Mouse (Mus musculus): Measurements from ENCODE around the gene Spock2. TPM values are rescaled to one million over a fixed set of nuclear protein-coding genes. Genes with fewer than 3 reads are reported as not detected.
A peak's percentile ranks its signal among the peaks of the same experiment; 100 is the strongest.

Gene Spock2
- 0.01 and 0.03 TPM in 2 replicates for polyA plus RNA-seq (2012)

- Histone ChIP-seq H3K9me3 (ENCODE audit: control insufficient read depth, low read length) (peaks cover 4% of the 10 kb centered on the region; the same call in 1 of the 2 replicates), H3K4me3 (replicated peaks) (no peak within 1 kb of the TSS), H3K4me1 (ENCODE audit: control insufficient read depth) (peaks cover 10% of the 10 kb centered on the region), H3K36me3 (ENCODE audit: control insufficient read depth) (no peaks in the 10 kb centered on the region), H3K27me3 (ENCODE audit: control insufficient read depth) (peaks cover 71% of the 10 kb centered on the region)
- TF ChIP-seq GATA1 (IDR thresholded peaks at IDR 0.05; ENCODE audit: low read length) (no peak), TAL1 (IDR thresholded peaks at IDR 0.05; ENCODE audit: low read length) (no peak)
These were observed at the start of gene Spock2 for GRCm38 (mm10) chr10:60106146-60106530. Gene Spock2, plus strand, starts transcription at chr10:60106219.

GRCm38 (mm10) chr10:60062173-60062572 lies 43.8 kb upstream of the Spock2 start:
- H3K36me3 ChIP-seq (ENCODE audit: control insufficient read depth) = peaks cover 10% of the 10 kb centered on the region
- no peaks in the 10 kb centered on the region for H3K27me3 ChIP-seq (ENCODE audit: control insufficient read depth)
- H3K9me3 ChIP-seq (ENCODE audit: control insufficient read depth, low read length) = peaks cover 5% of the 10 kb centered on the region
- H3K4me3 ChIP-seq (replicated peaks) = no peak overlapping the region
- H3K4me1 ChIP-seq (ENCODE audit: control insufficient read depth) = no peaks in the 10 kb centered on the region
- TF ChIP-seq GATA1 (IDR thresholded peaks at IDR 0.05; ENCODE audit: low read length) (no peak), TAL1 (IDR thresholded peaks at IDR 0.05; ENCODE audit: low read length) (no peak)

DNA sequence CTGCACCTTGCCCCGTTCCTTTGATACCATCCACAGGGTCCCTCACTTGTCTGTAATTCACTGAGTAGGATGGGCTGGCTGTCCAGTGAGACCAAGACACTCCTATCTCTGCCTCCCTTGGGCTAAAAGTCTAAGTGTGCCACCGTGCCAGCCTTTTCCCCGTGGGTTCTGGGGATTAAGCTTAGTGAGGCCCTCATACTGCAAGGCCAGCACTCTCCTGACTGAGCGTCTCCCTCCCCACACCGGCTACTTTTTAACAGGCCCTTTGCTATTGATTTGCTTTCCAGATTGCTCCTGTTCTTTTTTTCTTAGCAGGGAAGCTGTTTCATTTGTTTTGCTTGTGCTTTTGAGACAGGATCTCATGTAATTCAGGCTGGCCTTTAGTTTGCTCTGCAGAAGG lies 43.1 kb upstream of the Spock2 start:
- H3K9me3 ChIP-seq (ENCODE audit: control insufficient read depth, low read length) = no peaks in the 10 kb centered on the region
- H3K4me1 ChIP-seq (ENCODE audit: control insufficient read depth) = no peaks in the 10 kb centered on the region
- H3K36me3 ChIP-seq (ENCODE audit: control insufficient read depth) = peaks cover 10% of the 10 kb centered on the region
- TF ChIP-seq TAL1 (IDR thresholded peaks at IDR 0.05; ENCODE audit: low read length) (no peak), GATA1 (IDR thresholded peaks at IDR 0.05; ENCODE audit: low read length) (no peak)
- H3K4me3 ChIP-seq (replicated peaks) = no peak overlapping the region
- H3K27me3 ChIP-seq (ENCODE audit: control insufficient read depth) = no peaks in the 10 kb centered on the region

- Histone ChIP-seq H3K36me3 (ENCODE audit: control insufficient read depth) (peaks cover 11% of the 10 kb centered on the region), H3K9me3 (ENCODE audit: control insufficient read depth, low read length) (no peaks in the 10 kb centered on the region), H3K4me3 (replicated peaks) (no peak overlapping the region), H3K4me1 (ENCODE audit: control insufficient read depth) (no peaks in the 10 kb centered on the region), H3K27me3 (ENCODE audit: control insufficient read depth) (no peaks in the 10 kb centered on the region)
- TF ChIP-seq GATA1 (IDR thresholded peaks at IDR 0.05; ENCODE audit: low read length) (no peak), TAL1 (IDR thresholded peaks at IDR 0.05; ENCODE audit: low read length) (no peak)
These were observed 39.5 kb upstream of the Spock2 start for GRCm38 (mm10) chr10:60066524-60066923.

DNA sequence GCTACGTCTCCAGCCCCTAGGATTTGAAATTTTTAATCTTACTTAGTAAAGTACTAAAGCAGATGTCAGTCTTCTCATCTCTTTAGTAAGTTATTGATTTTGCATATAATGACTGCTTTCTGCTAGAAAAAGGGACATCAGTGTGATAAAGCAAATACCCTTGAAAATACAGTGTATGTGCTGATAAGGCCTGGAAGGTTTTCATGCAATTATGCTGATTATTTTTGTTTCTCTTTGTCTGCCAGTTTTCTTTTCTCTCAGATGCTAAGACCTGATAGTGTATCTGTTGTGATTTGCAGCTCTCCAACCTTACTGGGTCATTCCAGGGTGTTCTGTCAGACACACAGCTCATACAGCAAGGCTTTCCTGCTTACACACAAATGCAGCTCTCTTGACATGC lies 30.9 kb upstream of the Spock2 start:
- Histone ChIP-seq H3K4me3 (replicated peaks) (no peak overlapping the region), H3K27me3 (ENCODE audit: control insufficient read depth) (no peaks in the 10 kb centered on the region), H3K9me3 (ENCODE audit: control insufficient read depth, low read length) (no peaks in the 10 kb centered on the region), H3K36me3 (ENCODE audit: control insufficient read depth) (peaks cover 5% of the 10 kb centered on the region), H3K4me1 (ENCODE audit: control insufficient read depth) (peaks cover 49% of the 10 kb centered on the region)
- TF ChIP-seq GATA1 (IDR thresholded peaks at IDR 0.05; ENCODE audit: low read length) (no peak), TAL1 (IDR thresholded peaks at IDR 0.05; ENCODE audit: low read length) (no peak)

DNA sequence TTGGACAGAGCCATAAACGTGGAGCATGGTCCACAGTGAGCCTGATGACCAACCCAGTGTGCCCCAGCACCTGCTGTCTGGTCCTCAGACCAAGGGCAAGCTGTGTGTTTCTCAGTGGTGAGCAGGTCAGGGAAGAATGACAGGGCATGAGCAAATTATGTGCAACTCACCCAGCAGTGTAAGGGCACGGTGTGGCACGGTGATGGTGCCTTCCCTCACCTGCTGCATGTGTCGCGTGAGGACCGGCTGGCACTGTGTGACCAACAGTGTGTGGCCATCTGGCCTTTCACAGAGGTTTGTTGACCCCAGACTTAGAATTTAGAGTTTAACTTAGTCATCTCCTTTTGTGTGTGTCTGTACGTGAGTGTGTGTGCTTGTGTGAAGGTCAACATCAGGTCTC lies 28.8 kb upstream of the Spock2 start:
- peaks cover 68% of the 10 kb centered on the region for H3K4me1 ChIP-seq (ENCODE audit: control insufficient read depth)
- TF ChIP-seq GATA1 (IDR thresholded peaks at IDR 0.05; ENCODE audit: low read length) = no peak
- no peak for TF ChIP-seq TAL1 (IDR thresholded peaks at IDR 0.05; ENCODE audit: low read length)
- H3K9me3 ChIP-seq (ENCODE audit: control insufficient read depth, low read length) = no peaks in the 10 kb centered on the region
- peaks cover 5% of the 10 kb centered on the region for H3K36me3 ChIP-seq (ENCODE audit: control insufficient read depth)
- peak overlapping the region; percentile 58 for H3K4me3 ChIP-seq (replicated peaks)
- no peaks in the 10 kb centered on the region for H3K27me3 ChIP-seq (ENCODE audit: control insufficient read depth)

GRCm38 (mm10) chr10:60077736-60078560 lies 28.1 kb upstream of the Spock2 start:
- no peaks in the 10 kb centered on the region for H3K27me3 ChIP-seq (ENCODE audit: control insufficient read depth)
- no peaks in the 10 kb centered on the region for H3K9me3 ChIP-seq (ENCODE audit: control insufficient read depth, low read length)
- H3K36me3 ChIP-seq (ENCODE audit: control insufficient read depth) = peaks cover 5% of the 10 kb centered on the region
- TF ChIP-seq TAL1 (IDR thresholded peaks at IDR 0.05; ENCODE audit: low read length) (peak; percentile 37; the same call in 1 of the 3 replicates), GATA1 (IDR thresholded peaks at IDR 0.05; ENCODE audit: low read length) (no peak; the same call in 1 of the 2 replicates)
- peak overlapping the region; percentile 58 for H3K4me3 ChIP-seq (replicated peaks)
- peaks cover 74% of the 10 kb centered on the region for H3K4me1 ChIP-seq (ENCODE audit: control insufficient read depth)

GRCm38 (mm10) chr10:60078561-60078917 lies 27.5 kb upstream of the Spock2 start:
- Histone ChIP-seq H3K27me3 (ENCODE audit: control insufficient read depth) (no peaks in the 10 kb centered on the region), H3K9me3 (ENCODE audit: control insufficient read depth, low read length) (no peaks in the 10 kb centered on the region), H3K4me1 (ENCODE audit: control insufficient read depth) (peaks cover 76% of the 10 kb centered on the region), H3K4me3 (replicated peaks) (peak overlapping the region; percentile 58), H3K36me3 (ENCODE audit: control insufficient read depth) (peaks cover 5% of the 10 kb centered on the region)
- TF ChIP-seq GATA1 (IDR thresholded peaks at IDR 0.05; ENCODE audit: low read length) = peak; percentile 68
- peak; percentile 79 for TF ChIP-seq TAL1 (IDR thresholded peaks at IDR 0.05; ENCODE audit: low read length)

GRCm38 (mm10) chr10:60080171-60080570 lies 25.8 kb upstream of the Spock2 start:
- H3K36me3 ChIP-seq (ENCODE audit: control insufficient read depth) = peaks cover 5% of the 10 kb centered on the region
- H3K27me3 ChIP-seq (ENCODE audit: control insufficient read depth) = no peaks in the 10 kb centered on the region
- no peak overlapping the region for H3K4me3 ChIP-seq (replicated peaks)
- H3K9me3 ChIP-seq (ENCODE audit: control insufficient read depth, low read length) = no peaks in the 10 kb centered on the region
- H3K4me1 ChIP-seq (ENCODE audit: control insufficient read depth) = peaks cover 79% of the 10 kb centered on the region
- TF ChIP-seq TAL1 (IDR thresholded peaks at IDR 0.05; ENCODE audit: low read length) (no peak), GATA1 (IDR thresholded peaks at IDR 0.05; ENCODE audit: low read length) (no peak)

Measured in erythroblast, embryonic 14.5 days (primary cell).